Mouse (Mus musculus) left cerebral cortex, postnatal 36 days (tissue): ENCODE results near the gene Dhx38. TPM values are rescaled to one million over a fixed set of nuclear protein-coding genes. Genes with fewer than 3 reads are reported as not detected.

ENCODE experiments used
- DNase-seq, 2 experiments: peaks; one replicate each; pipeline ENCODE4 v3.0.0; 2021 to 2022; ENCODE audit warnings: low spot score in 2 of 2, mixed read lengths in 1 of 2
- intact Hi-C: fragments of 180-260 bp; cut with DNase I; formaldehyde crosslinking; loops from one replicate; pipeline ENCODE4 v1.15.1; 2025
- total RNA-seq, 2 experiments: library from RNA; stranded (reverse); gene quantifications; 2 replicates each; pipeline ENCODE4 v1.2.3; 2021

Gene Dhx38
- 10 to 100 TPM; 29.8 to 30.6 TPM for total RNA-seq

GRCm38 (mm10) chr8:109565498-109566333 lies at the start of gene Dhx38, which contains the start of gene Txnl4b:
Gene Dhx38, minus strand, starts transcription at chr8:109565861.
Gene Txnl4b, plus strand, starts transcription at chr8:109565892.
- DNase-seq, result peak; percentile 98 to 99
- intact Hi-C loops, result loop anchor here (1.0 to 5.0 kb wide), 2 partner anchors 43 to 1978 kb away; partner anchors contain the start of genes Dhodh and Psmd7

GRCm38 (mm10) chr8:109614243-109615210 lies 48.9 kb upstream of the Dhx38 start, which contains the start of gene Pkd1l3:
Gene Pkd1l3, plus strand, starts transcription at chr8:109614517.
- intact Hi-C loops, result no loop called here
- peak; percentile 17 to 21 for DNase-seq

- DNase-seq, result no peak
- intact Hi-C loops, result loop anchor here (5.0 kb wide), 2 partner anchors 83 to 98 kb away; partner anchors contain the start of genes Ist1 and Zfp821
Measured at GRCm38 (mm10) chr8:109609153-109609502, 43.5 kb upstream of the Dhx38 start.

GRCm38 (mm10) chr8:109608271-109609152 lies 42.9 kb upstream of the Dhx38 start, which contains the start of gene Dhodh:
Gene Dhodh, minus strand, starts transcription at chr8:109608673.
- peak; percentile 97 for DNase-seq
- intact Hi-C loops, result loop anchor here (1.0 to 5.0 kb wide), 3 partner anchors 43 to 99 kb away; partner anchors contain the start of genes Dhx38, Ist1, Txnl4b and Zfp821

GRCm38 (mm10) chr8:109607650-109608049 lies 42.0 kb upstream of the Dhx38 start:
- intact Hi-C loops, result loop anchor here (1.0 to 5.0 kb wide), 3 partner anchors 42 to 100 kb away; partner anchors contain the start of genes Dhx38, Ist1, Txnl4b and Zfp821
- DNase-seq, result no peak

- intact Hi-C loops, result loop anchor here (5.0 kb wide), 2 partner anchors 86 to 101 kb away; partner anchors contain the start of genes Ist1 and Zfp821
- no peak for DNase-seq
Measured at GRCm38 (mm10) chr8:109606725-109607124, 41.1 kb upstream of the Dhx38 start.

GRCm38 (mm10) chr8:109595854-109596253 lies 30.2 kb upstream of the Dhx38 start:
- peak; percentile 16 to 22 for DNase-seq
- intact Hi-C loops, result no loop called here

- no peak for DNase-seq
- intact Hi-C loops, result no loop called here
Measured at GRCm38 (mm10) chr8:109593117-109593788, 27.6 kb upstream of the Dhx38 start.

GRCm38 (mm10) chr8:109592164-109592563 lies 26.5 kb upstream of the Dhx38 start:
- DNase-seq, result no peak
- intact Hi-C loops, result no loop called here

- DNase-seq, result no peak
- intact Hi-C loops, result no loop called here
Measured at GRCm38 (mm10) chr8:109591367-109591766, 25.7 kb upstream of the Dhx38 start.

- DNase-seq, result no peak
- intact Hi-C loops, result no loop called here
Measured at GRCm38 (mm10) chr8:109590901-109591300, 25.2 kb upstream of the Dhx38 start.

GRCm38 (mm10) chr8:109586972-109587504 lies 21.4 kb upstream of the Dhx38 start:
- intact Hi-C loops, result no loop called here
- DNase-seq, result no peak

- intact Hi-C loops, result no loop called here
Measured at GRCm38 (mm10) chr8:109585652-109586051, 20.0 kb upstream of the Dhx38 start.

GRCm38 (mm10) chr8:109584830-109585229 lies 19.2 kb upstream of the Dhx38 start:
- no peak for DNase-seq
- intact Hi-C loops, result no loop called here

More at GRCm38 (mm10) chr8:109585652-109586051, 20.0 kb upstream of the Dhx38 start:
- no peak for DNase-seq

GRCm38 (mm10) chr8:109584293-109584692 lies 18.6 kb upstream of the Dhx38 start:
- intact Hi-C loops, result no loop called here

GRCm38 (mm10) chr8:109578900-109579301 lies 13.2 kb upstream of the Dhx38 start, which contains the start of gene Hp:
Gene Hp, minus strand, starts transcription at chr8:109579172.
- intact Hi-C loops, result no loop called here
- no peak for DNase-seq

More at GRCm38 (mm10) chr8:109584293-109584692, 18.6 kb upstream of the Dhx38 start:
- no peak for DNase-seq

- DNase-seq, result no peak
- intact Hi-C loops, result no loop called here
Measured at GRCm38 (mm10) chr8:109576311-109576710, 10.7 kb upstream of the Dhx38 start.

- intact Hi-C loops, result no loop called here
- DNase-seq, result no peak
Measured at GRCm38 (mm10) chr8:109571139-109571538, 5.5 kb upstream of the Dhx38 start.
